Mouse (Mus musculus) midbrain, postnatal 0 days (tissue): ENCODE data around the gene Ankzf1. TPM values are rescaled to one million over a fixed set of nuclear protein-coding genes. Genes with fewer than 3 reads are reported as not detected.

Experiments used
- ATAC-seq: fragments of 200-750 bp; cut with Nextera tagmentation; 2 replicates; pipeline ENCODE4 v1.8.0; 2017; ENCODE audit warnings: moderate number of reproducible peaks, mild to moderate bottlenecking, moderate TSS enrichment, moderate library complexity; ENCODE audit not compliant: low FRiP score
- DNase-seq: peaks from one replicate; pipeline ENCODE4 v3.0.0-alpha.2; 2015; ENCODE audit warnings: low spot score
- H3K27ac ChIP-seq: fragments of 300-500 bp; sonication (generic); 2 replicates; pipeline ENCODE4 v1.5.1; 2014; ENCODE audit warnings: low read depth, mild to moderate bottlenecking, low read length, mixed read lengths
- H3K27me3 ChIP-seq: fragments of 300-500 bp; sonication (generic); 2 replicates; pipeline ENCODE4 v1.6.1; 2014; ENCODE audit warnings: low read length, control low read depth, mixed read lengths; ENCODE audit not compliant: insufficient read depth
- H3K36me3 ChIP-seq: fragments of 300-500 bp; sonication (generic); 2 replicates; pipeline ENCODE4 v1.6.1; 2014; ENCODE audit warnings: low read length, control low read depth, mixed read lengths; ENCODE audit not compliant: insufficient read depth
- H3K4me1 ChIP-seq: fragments of 300-500 bp; sonication (generic); 2 replicates; pipeline ENCODE4 v1.6.1; 2014; ENCODE audit warnings: mild to moderate bottlenecking, control low read depth, antibody characterized with exemption, low read length, mixed read lengths; ENCODE audit not compliant: insufficient read depth
- H3K4me2 ChIP-seq: fragments of 300-500 bp; sonication (generic); 2 replicates; pipeline ENCODE4 v1.6.1; 2014; ENCODE audit warnings: low read depth, mild to moderate bottlenecking, low read length, mixed read lengths; ENCODE audit not compliant: poor library complexity, severe bottlenecking
- H3K4me3 ChIP-seq: fragments of 300-500 bp; sonication (generic); 2 replicates; pipeline ENCODE4 v1.5.1; 2014; ENCODE audit warnings: low read depth, mild to moderate bottlenecking, low read length, moderate library complexity
- H3K9ac ChIP-seq: fragments of 300-500 bp; sonication (generic); replicated peaks from 2 replicates; pipeline ENCODE4 v1.6.1; 2014; ENCODE audit warnings: mild to moderate bottlenecking, low read length, moderate library complexity, mixed read lengths; ENCODE audit not compliant: poor library complexity, severe bottlenecking
- H3K9me3 ChIP-seq: fragments of 300-500 bp; sonication (generic); 2 replicates; pipeline ENCODE4 v1.6.1; 2016; ENCODE audit warnings: low read length, control low read depth
- CTCF ChIP-seq: IDR thresholded peaks from 2 replicates; pipeline ENCODE4 v1.5.1; 2016; ENCODE audit warnings: antibody characterized with exemption, mild to moderate bottlenecking
- WGBS: fragments of 180-500 bp; shearing (Covaris S2); extraction: QIAGEN DNeasy Blood & Tissue Kit; methylation state at CpG from one replicate; pipeline ENCODE4 v1.1.7; 2014; 5-methylcytosine and 5-hydroxymethylcytosine counted together
- polyA plus RNA-seq: library from polyadenylated mRNA; unstranded; fragments of >200 nt; fragmentation: Nextera tagmentation; extraction: Ambion mirVana; gene quantifications from 2 replicates; pipeline ENCODE4 v1.2.1, GENCODE M21; 2015
- total RNA-seq: library from RNA; depleted of rRNA; stranded (reverse); fragments of >200 nt; gene quantifications from 2 replicates; pipeline ENCODE4 v1.2.3, GENCODE M21; 2014

Gene Ankzf1
- total and polyA plus RNA-seq, 2 experiments from 2014 or later = 15.7 to 20.1 TPM

GRCm38 (mm10) chr1:75182160-75182559 is 9.8 kb upstream of the Ankzf1 start:
- no peak overlapping the region for H3K4me3 ChIP-seq
- no peaks in the 10 kb centered on the region for H3K9me3 ChIP-seq
- peak; percentile 45 for TF ChIP-seq CTCF
- DNase-seq (no peak), ATAC-seq (no peak)
- no peak overlapping the region for H3K9ac ChIP-seq
- no peaks in the 10 kb centered on the region for H3K27me3 ChIP-seq
- H3K4me1 ChIP-seq = no peaks in the 10 kb centered on the region
- H3K27ac ChIP-seq = no peak overlapping the region
- WGBS = 75% methylated on average over 4 of the region's 4 CpGs
- no peak overlapping the region for H3K4me2 ChIP-seq
- peaks cover 65% of the 10 kb centered on the region for H3K36me3 ChIP-seq

DNA sequence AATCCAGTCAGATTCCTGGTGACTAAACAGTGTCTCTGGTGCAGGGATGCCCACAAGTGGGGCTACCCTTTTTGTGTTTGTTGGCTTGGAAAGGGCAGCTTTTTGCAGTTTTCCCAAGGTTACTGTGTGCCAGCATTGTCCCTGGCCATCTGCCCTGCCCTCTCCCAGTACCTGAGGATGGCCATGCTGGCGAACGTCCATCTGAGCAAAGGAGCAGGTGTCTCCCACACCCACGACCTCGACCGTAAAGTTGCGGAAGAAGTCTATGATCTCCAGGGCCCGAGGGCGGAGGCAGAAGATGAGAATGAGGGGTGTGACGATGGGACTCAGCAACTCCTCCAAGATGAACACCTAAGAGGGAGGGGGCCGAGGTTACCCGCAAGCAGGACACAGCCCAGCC is 6.5 kb upstream of the Ankzf1 start:
- no peak overlapping the region for H3K9ac ChIP-seq
- WGBS = 95% methylated on average over 11 of the region's 11 CpGs
- ATAC-seq (no peak), DNase-seq (no peak)
- no peaks in the 10 kb centered on the region for H3K4me1 ChIP-seq
- peaks cover 69% of the 10 kb centered on the region for H3K36me3 ChIP-seq
- H3K27me3 ChIP-seq = no peaks in the 10 kb centered on the region
- no peak overlapping the region for H3K4me3 ChIP-seq
- TF ChIP-seq CTCF = no peak
- no peak overlapping the region for H3K27ac ChIP-seq
- H3K9me3 ChIP-seq = no peaks in the 10 kb centered on the region
- no peak overlapping the region for H3K4me2 ChIP-seq

DNA sequence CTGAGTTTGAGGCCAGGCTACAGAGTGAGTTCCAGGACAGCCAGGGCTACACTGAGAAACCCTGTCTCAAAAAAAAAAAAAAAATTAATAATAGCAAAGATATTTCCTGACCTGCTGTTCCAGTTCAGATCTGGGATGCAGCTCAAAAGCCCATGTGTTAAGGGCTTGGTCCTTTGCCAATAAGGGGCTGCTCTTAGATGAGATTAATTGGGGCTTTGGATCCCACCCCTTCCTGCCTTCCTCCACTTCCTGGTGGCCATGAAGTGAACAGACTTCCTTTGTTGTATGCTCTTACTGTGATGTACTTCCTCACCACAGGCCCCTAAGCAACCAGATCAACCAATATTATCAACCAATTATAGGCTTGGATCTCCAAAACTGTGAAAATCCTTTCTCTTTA is 4.8 kb upstream of the Ankzf1 start:
- Histone ChIP-seq H3K9ac (no peak overlapping the region), H3K4me2 (no peak overlapping the region), H3K4me1 (peaks cover 6% of the 10 kb centered on the region; the same call in 1 of the 2 replicates), H3K4me3 (no peak overlapping the region), H3K27me3 (no peaks in the 10 kb centered on the region), H3K9me3 (no peaks in the 10 kb centered on the region), H3K36me3 (peaks cover 60% of the 10 kb centered on the region), H3K27ac (no peak overlapping the region)
- no peak for TF ChIP-seq CTCF
- DNase-seq = no peak
- ATAC-seq = no peak

DNA sequence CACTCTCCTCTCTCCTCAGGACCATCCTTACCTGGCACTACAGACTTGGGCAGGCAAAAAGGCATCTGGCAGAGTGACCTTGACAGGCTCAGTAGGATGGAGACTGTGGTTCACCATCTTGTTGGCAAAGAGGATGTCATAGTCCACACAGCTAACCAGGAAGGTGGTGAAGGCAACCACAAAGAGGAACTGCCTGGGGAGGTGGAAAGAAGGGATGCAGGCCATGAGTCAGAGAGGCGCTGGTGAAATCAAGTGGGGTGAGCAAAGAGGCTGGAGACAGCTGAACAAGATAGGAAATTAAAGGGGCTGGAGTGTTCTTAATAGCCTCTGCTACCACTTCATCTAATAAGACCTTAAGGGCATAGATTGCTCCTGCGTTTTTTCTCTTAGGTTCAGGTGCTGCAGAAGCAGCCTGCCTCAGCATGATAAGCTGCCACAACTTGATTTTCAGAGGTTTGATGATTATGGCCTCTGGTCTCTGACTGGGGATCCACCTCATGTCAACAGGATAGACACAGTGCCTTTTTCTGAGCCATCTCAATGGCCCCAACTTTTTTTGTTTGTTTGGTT is 4.0 kb upstream of the Ankzf1 start:
- Histone ChIP-seq H3K27ac (no peak overlapping the region), H3K4me1 (peaks cover 6% of the 10 kb centered on the region; the same call in 1 of the 2 replicates), H3K9me3 (no peaks in the 10 kb centered on the region), H3K36me3 (peaks cover 52% of the 10 kb centered on the region), H3K27me3 (no peaks in the 10 kb centered on the region), H3K4me3 (no peak overlapping the region), H3K4me2 (no peak overlapping the region), H3K9ac (no peak overlapping the region)
- DNase-seq (no peak), ATAC-seq (no peak)
- WGBS = 91% methylated on average over 2 of the region's 2 CpGs
- TF ChIP-seq CTCF = no peak

GRCm38 (mm10) chr1:75190577-75190976 is 1.4 kb upstream of the Ankzf1 start:
- TF ChIP-seq CTCF = no peak
- H3K27ac ChIP-seq = no peak overlapping the region
- DNase-seq = no peak
- peak overlapping the region; percentile 84; the same call in 1 of the 2 replicates for H3K4me2 ChIP-seq
- no peaks in the 10 kb centered on the region for H3K9me3 ChIP-seq
- no peak for ATAC-seq
- WGBS = 70% methylated on average over 2 of the region's 2 CpGs
- no peak overlapping the region for H3K9ac ChIP-seq
- peaks cover 28% of the 10 kb centered on the region for H3K36me3 ChIP-seq
- peak overlapping the region; percentile 75 for H3K4me3 ChIP-seq
- peaks cover 6% of the 10 kb centered on the region; the same call in 1 of the 2 replicates for H3K4me1 ChIP-seq
- no peaks in the 10 kb centered on the region for H3K27me3 ChIP-seq

DNA sequence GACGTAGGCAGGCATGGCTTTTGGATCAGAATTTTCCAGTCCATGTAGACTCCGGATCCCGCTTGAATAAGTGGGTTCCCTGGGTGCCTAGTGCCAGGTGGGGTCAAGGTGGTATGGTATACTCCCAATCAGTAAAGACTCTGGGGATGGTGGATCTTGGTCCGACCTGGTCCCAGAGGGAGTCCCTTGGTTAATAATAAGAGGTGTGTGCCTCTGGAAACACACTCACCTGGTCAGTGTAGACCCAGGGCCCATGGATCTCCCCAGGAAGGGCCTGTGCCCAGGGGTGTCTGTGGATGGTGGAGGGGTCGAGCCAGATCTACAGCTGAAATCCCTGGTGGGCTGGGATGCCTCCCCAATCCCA is 711 bp upstream of the Ankzf1 start:
- Histone ChIP-seq H3K4me2 (peak overlapping the region; percentile 84), H3K36me3 (peaks cover 24% of the 10 kb centered on the region), H3K4me1 (peaks cover 6% of the 10 kb centered on the region; the same call in 1 of the 2 replicates), H3K27ac (peak overlapping the region; percentile 97), H3K9ac (peak overlapping the region; percentile 93), H3K9me3 (no peaks in the 10 kb centered on the region), H3K27me3 (no peaks in the 10 kb centered on the region), H3K4me3 (peak overlapping the region; percentile 75)
- TF ChIP-seq CTCF = no peak
- ATAC-seq = no peak
- 35% methylated on average over 5 of the region's 5 CpGs for WGBS
- no peak for DNase-seq
